Mouse (Mus musculus) 3T3-L1 (cell line): Measurements from ENCODE around the gene Klk1b5.
"Not testable (repeated sequence)": the region's sequence is repeated elsewhere in the genome, so short reads cannot be mapped to it uniquely, and the experiment has no call there.

Experiments used
- DNase-seq: peaks from one replicate; pipeline ENCODE4 v3.0.0-alpha.2; 2015; ENCODE audit warnings: low read depth, low spot score

Gene Klk1b5

DNA sequence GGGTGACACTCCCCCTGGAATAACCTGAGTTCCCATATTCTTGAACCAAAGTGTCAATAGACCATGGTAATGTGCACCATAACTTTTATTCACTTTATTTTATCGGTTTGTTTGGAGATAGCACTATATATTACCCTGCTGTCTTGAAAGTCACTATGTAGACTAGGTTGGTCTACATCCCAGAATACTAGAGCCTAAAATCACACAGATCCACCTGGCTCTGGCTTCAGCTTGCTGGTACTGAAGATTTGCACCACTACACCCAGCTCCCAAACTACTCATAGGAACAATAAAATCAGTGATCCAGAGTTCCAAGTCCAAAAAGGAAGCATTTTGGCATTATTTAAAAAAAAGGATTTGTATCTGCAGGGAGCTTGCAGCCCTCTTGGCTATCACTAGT, at the start of gene Klk1b5:
Klk1b5 (plus strand) TSS at position 301 of the 400 bp plus-strand sequence.
- no peak for DNase-seq

DNA sequence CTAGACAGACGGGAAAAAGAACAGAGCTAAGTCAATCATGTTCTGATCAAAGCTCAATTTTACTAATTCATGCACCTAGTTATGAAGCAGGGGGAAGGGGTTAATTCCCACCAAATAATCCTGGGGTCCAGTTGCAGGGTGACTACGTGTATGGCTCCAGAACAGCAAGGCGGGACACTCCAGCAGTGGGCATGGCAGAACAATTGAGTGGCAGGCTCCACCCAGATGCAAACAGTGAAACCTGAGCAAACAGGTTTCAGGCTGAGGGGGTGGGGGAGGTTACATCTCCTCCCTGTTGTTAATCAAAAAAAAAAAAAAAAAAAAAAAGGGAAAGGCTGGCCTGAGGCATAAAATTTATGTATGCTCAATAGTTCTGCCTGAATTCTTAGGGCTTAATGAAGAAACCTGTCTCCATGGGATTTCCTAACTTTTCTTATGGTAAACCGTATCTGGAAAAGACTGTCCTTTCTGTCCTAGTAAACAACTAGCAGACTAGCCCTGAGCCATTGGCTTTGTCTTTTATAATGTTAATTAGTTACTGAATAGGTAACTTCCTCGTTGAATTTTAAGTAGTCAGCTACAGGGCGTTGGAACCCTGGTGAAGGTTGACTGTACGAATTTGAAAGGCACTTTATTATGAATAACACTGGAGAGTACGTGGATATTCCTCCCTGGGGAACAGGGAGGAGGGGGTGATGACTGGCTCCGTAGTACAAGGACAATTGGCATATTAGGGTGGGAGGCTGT, 36.3 kb upstream of the Klk1b5 start:
- no peak for DNase-seq

GRCm38 (mm10) chr7:44186516-44186915, 29.2 kb upstream of the Klk1b5 start:
- not testable (repeated sequence) for DNase-seq

DNA sequence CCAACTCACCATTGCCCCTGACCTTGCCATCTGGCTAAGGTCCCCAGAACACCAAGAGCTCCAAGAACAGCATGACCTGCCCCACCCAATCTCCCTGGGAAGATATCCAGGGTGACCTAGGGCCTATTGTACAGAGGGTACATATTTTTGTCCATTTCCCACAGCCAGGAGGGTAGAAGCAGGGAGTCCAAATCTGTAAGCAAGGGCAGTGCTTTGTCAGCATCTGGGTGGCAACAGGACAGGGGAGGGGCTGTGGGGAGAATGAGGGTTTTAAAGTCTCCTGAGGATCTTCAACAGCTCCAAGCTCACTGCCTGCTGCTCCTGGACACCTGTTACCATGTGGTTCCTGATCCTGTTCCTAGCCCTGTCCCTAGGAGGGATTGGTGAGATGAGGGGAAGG, 27.8 kb upstream of the Klk1b5 start, which contains the start of gene Klk1b24:
Klk1b24 (plus strand) TSS at position 301 of the 400 bp plus-strand sequence.
- not testable (repeated sequence) for DNase-seq

GRCm38 (mm10) chr7:44193466-44193865, 22.3 kb upstream of the Klk1b5 start:
- DNase-seq = not testable (repeated sequence)

DNA sequence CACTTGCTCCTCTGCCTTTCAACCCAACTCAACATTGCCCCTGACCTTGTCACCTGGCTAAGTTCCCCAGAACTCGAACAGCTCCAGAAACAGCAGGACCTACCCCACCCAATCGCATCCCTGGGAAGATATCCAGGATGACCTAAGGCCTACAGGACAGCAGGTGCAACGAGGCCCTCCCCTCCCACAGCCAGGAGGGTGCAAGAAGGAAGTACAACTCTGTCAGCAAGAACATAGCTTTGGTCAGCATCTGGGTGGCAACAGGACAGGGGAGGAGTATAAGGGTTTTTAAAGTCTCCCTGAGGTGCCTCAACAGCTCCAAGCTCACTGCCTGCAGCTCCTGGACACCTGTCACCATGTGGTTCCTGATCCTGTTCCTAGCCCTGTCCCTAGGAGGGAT, 17.9 kb upstream of the Klk1b5 start, which contains the start of gene Klk1b3:
Klk1b3 (plus strand) TSS at position 301 of the 400 bp plus-strand sequence.
- no peak for DNase-seq

DNA sequence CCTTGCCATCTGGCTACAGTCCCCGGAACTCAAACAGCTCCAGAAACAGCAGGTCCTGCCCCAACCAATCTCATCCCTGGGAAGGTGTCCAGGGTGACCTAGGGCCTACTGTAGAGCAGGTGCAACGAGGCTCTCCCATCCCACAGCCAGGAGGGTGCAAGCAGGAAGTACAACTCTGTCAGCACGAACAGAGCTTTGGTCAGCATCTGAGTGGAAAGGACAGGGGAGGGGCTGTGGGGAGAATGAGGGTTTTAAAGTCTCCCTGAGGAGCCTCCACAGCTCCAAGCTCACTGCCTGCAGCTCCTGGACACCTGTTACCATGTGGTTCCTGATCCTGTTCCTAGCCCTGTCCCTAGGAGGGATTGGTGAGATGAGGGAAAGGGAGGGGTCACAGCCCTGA, 8.6 kb upstream of the Klk1b5 start, which contains the start of gene Klk1b4:
Klk1b4 (plus strand) TSS at position 301 of the 400 bp plus-strand sequence.
- DNase-seq = not testable (repeated sequence)

GRCm38 (mm10) chr7:44208307-44208706, 7.4 kb upstream of the Klk1b5 start:
- no peak for DNase-seq

DNA sequence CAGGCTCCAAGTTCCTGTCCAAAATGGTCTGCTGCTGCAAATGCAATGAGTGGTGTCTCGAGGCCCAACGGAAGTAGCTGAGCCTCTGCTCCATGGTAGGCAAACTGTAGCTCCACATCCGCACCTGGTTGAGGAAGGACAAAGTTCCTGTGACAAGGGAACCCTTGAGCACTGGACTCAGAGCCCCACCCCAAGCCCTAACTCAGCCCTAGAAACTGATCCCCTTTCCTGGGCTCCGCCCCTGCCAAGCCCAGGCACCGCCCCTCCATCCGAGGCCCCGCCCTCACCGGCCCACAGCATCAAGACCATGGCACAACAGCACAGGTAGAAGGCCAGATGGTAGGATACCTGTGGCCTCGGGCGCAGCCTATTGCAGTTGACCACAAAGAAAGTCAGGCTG, 5.9 kb downstream of the Klk1b5 start:
- not testable (repeated sequence) for DNase-seq

- DNase-seq = not testable (repeated sequence)
These were observed 6.6 kb downstream of the Klk1b5 start for GRCm38 (mm10) chr7:44222335-44222734.

- no peak for DNase-seq
These were observed 9.3 kb downstream of the Klk1b5 start, which contains the start of gene Klk1 for GRCm38 (mm10) chr7:44225076-44225475. Gene Klk1, plus strand, starts transcription at chr7:44225360.

DNA sequence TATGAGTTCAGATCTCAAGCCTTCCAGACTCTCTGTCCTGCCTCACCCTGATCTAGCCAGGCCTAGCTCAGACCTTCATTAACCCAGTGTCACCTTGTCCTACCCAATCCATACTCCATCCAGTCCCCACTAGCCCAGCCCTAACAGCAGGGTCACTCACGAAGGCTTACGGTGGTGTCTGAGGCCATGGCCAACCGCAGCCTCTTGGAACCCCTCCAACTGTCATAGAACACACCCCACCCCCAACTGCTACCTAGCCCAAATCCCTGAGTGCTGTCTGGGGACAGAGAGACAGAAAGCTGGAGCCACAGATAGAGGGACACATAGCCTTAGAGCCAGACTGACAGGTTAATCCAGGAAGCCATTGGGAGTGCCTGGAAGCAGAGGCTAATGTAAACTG, 20.2 kb downstream of the Klk1b5 start, which contains the start of gene Gm36864:
Gm36864 (plus strand) TSS at position 269 of the 400 bp plus-strand sequence.
- DNase-seq = no peak

DNA sequence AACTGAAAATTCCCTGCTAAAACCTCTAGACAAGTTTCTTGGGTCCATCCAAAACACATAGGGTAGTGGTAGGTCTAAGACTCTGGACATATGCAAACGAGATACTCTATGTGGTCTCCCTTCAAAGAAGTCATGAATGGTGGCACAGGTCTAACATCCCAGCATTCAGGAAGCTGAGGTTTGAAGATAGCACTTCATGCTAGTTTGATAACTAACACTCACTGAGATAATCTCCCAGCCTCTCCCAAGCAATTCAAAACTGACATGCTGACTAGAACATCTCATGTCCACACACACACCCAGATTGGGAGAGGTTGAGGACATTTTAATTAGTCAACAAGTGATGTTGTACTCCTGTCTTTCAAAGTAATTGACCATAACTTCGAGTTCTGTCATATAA, 24.2 kb downstream of the Klk1b5 start:
- no peak for DNase-seq

DNA sequence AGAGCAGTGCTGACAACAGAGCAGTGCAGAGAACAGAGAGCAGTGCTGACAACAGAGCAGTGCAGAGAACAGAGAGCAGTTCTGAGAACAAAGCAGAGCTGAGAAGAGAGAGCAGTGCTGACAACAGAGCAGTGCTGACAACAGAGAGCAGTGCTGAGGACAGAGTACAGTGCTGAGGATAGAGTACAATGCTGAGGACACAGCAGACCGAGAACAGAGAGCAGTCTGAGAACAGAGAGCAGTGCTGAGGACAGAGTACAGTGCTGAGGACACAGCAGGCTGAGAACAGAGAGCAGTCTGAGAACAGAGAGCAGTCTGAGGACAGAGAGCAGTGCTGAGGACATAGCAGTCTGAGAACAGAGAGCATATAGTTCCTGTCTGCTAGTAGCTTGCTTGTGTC, 25.0 kb downstream of the Klk1b5 start:
- no peak for DNase-seq

DNA sequence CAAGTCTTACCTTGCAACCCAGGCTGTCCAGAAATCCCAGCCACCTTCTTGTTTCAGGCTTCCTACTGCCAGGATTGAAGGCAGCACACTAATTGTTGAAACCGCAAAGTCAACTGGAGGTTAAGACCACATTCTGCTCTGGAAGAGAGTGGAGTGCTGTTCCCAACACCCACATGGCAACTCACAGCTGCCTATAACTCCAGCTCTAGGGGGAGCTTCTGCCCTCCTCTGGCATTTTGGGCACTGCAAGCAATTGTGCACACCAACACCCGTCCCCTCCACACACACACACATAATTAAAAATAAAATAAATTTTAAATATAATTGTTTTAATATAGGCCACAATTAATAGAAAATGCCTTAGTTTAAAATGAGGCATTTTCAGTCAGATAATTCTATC, 25.4 kb downstream of the Klk1b5 start:
- no peak for DNase-seq

DNA sequence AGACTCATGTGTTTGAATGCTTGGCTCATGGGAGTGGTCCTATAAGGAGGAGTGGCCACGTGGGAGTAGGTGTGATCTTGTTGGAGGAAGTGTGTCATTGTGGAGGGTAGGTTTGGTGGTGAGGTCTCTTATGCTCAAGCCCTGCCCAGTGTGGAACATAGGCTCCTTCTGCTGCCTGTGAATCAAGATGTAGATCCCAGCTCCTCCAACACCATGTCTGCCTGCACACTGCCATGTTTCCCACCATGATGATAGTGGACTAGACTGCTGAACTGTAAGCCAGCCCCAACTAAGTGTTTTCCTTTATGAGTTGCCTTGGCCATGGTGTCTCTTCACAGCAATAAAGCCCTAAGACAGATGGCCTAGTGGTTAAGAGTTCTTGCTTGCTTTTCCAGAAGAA, 28.3 kb downstream of the Klk1b5 start:
- no peak for DNase-seq

DNA sequence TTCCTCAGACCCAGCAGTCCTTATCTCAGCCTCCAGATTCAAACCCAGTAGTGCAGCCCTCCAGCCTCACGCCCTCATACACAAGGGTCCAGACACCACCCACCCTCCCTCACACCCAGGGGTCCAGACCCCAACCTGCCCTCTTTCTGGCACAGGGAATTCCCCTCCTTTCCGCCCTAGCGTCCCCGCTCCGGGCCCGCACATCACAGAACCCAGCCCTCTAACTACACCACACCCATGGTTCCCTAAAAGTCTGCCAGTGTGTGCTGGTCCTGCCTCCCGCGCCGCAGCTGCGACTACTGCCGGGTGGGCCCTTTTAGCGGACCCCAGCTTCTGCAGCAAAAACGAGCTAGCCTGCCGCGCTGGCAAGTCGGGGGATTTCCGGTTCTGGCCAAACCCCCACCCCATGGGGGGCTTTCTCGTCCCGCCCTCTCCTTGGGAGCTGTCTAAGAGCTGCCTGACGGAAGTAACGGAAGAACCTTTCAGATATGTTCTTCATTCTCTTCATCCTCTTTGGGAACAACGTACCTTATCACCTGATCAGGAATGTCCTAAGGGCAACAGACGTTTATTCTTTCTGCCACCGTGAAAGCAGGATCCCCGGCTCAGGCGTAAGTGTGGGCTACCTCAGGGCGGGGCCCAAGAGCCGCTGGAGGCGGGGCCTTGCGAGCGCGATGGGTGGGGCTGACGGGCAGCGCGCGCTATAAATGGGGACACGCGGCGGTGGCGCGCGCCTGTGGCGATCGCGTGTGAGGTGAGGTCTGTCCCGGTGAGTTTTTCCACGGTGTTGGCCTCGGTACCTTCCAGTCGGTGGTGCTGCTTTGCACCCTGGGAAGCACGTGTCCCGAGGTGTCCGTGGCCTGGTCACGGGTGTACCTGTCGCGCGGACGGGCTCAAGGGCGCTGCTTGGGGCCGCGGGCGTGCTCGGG, 30.6 kb downstream of the Klk1b5 start, which contains the start of the genes 1700028J19Rik and 2410002F23Rik:
1700028J19Rik (minus strand) TSS at position 641 of the 929 bp plus-strand sequence.
2410002F23Rik (plus strand) TSS at position 668 of the 929 bp plus-strand sequence.
- DNase-seq = peak; percentile 82

GRCm38 (mm10) chr7:44246984-44247470, 31.3 kb downstream of the Klk1b5 start:
- peak; percentile 51 for DNase-seq

GRCm38 (mm10) chr7:44247971-44248370, 32.2 kb downstream of the Klk1b5 start:
- DNase-seq = no peak

GRCm38 (mm10) chr7:44249248-44249647, 33.5 kb downstream of the Klk1b5 start:
- DNase-seq = no peak

DNA sequence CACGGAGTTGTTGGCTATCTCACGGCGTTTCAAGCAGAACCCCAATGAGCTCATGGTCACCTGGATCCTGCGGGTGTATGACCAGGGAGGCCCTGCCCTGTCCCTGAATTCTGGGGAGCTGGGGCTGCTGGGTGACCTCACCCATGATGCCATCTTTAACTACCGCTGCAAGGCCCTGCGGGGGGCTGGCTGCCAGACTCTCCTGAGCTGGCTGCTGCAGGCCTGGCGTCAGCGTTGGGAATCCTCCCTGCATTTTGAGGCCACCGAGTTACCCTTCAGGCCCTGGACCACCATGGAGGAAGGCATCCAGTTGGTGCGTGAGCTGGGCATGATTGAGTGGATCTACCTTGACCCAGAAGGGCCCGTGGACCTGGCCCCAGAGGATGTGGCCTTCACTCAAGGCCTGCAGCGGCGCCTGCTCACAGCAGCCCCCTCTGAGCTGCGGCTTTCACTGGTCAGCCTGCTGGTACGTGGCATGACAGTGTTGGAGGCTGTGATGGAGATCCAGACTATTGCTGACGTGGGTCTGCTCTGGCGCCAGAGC, 35.1 kb downstream of the Klk1b5 start:
- DNase-seq = not testable (repeated sequence)
